Mouse (Mus musculus): Measurements from ENCODE around the gene Pyy. TPM values are rescaled to one million over a fixed set of nuclear protein-coding genes. Genes with fewer than 3 reads are reported as not detected.

Gene Pyy
- total and polyA plus RNA-seq, 3 experiments: not detected

GRCm38 (mm10) chr11:102134516-102134915 is 26.9 kb upstream of the Pyy start:
- Histone ChIP-seq H3K27ac (ENCODE audit: insufficient read depth, low read depth) (no peak overlapping the region), H3K79me2 (replicated peaks; ENCODE audit: control insufficient read depth, extremely low read depth, insufficient read depth, poor library complexity, severe bottlenecking) (no peaks in the 10 kb centered on the region), H3K4me3 (replicated peaks in 1 of 3; ENCODE audit: low read depth in 2 of 3, low read length in 2 of 3, poor library complexity in 1 of 3) (no peak overlapping the region), H3K9me3 (replicated peaks; ENCODE audit: low read length) (no peaks in the 10 kb centered on the region), H3K4me1 (ENCODE audit: control insufficient read depth in 1 of 2, insufficient read depth in 2 of 2) (peaks cover 0 to 7% of the 10 kb centered on the region in 2 experiments; a peak in 2 of 4 replicates), H3K4me2 (ENCODE audit: insufficient read depth, low read depth, poor library complexity, severe bottlenecking) (no peak overlapping the region), H3K9ac (ENCODE audit: insufficient read depth, low read depth) (no peak overlapping the region), H3K27me3 (replicated peaks) (peaks cover 80% of the 10 kb centered on the region), H3K36me3 (replicated peaks in 1 of 2; ENCODE audit: control insufficient read depth in 1 of 2, insufficient read depth in 1 of 2, low read length in 1 of 2) (no peaks in the 10 kb centered on the region)
- TF ChIP-seq IRF4 (IDR thresholded peaks at IDR 0.05; ENCODE audit: low read depth, low read length) (no peak), BHLHE40 (IDR thresholded peaks at IDR 0.05; ENCODE audit: low read depth, low read length) (no peak), ZKSCAN1 (IDR thresholded peaks at IDR 0.05; ENCODE audit: borderline replicate concordance, low read depth, low read length) (no peak), ZC3H11A (IDR thresholded peaks at IDR 0.05; ENCODE audit: low read depth, low read length) (no peak), HCFC1 (IDR thresholded peaks at IDR 0.05; ENCODE audit: low read depth, low read length) (no peak), KAT2A (IDR thresholded peaks at IDR 0.05; ENCODE audit: insufficient replicate concordance, low read length) (no peak), EP300 (IDR thresholded peaks at IDR 0.05; ENCODE audit: low read length) (no peak), MEF2A (IDR thresholded peaks at IDR 0.05; ENCODE audit: borderline replicate concordance, low read depth, low read length) (no peak), RAD21 (IDR thresholded peaks at IDR 0.05; ENCODE audit: low read depth, low read length) (no peak), MXI1 (IDR thresholded peaks at IDR 0.05; ENCODE audit: low read depth, low read length) (no peak)
- in situ Hi-C loops (cut with MboI; ENCODE audit: low pct_ligation_motif_present, low pct_unique_long_range_greater_than_20kb, low sequenced_read_pairs): no loop called here
- DNase-seq (ENCODE audit: extremely low read depth): no peak
- dilution Hi-C loops (cut with MboI; ENCODE audit: extremely low pct_ligation_motif_present, extremely low pct_unique_long_range_greater_than_20kb, low sequenced_read_pairs): no loop called here

GRCm38 (mm10) chr11:102117386-102117785 is 9.8 kb upstream of the Pyy start:
- no peaks in the 10 kb centered on the region for H3K79me2 ChIP-seq (replicated peaks; ENCODE audit: control insufficient read depth, extremely low read depth, insufficient read depth, poor library complexity, severe bottlenecking)
- H3K36me3 ChIP-seq (replicated peaks in 1 of 2; ENCODE audit: control insufficient read depth in 1 of 2, insufficient read depth in 1 of 2, low read length in 1 of 2): no peaks in the 10 kb centered on the region
- no peak overlapping the region for H3K27ac ChIP-seq (ENCODE audit: insufficient read depth, low read depth)
- no peak overlapping the region for H3K4me3 ChIP-seq (replicated peaks in 1 of 3; ENCODE audit: low read depth in 2 of 3, low read length in 2 of 3, poor library complexity in 1 of 3)
- no peak overlapping the region for H3K9ac ChIP-seq (ENCODE audit: insufficient read depth, low read depth)
- no peak overlapping the region for H3K4me2 ChIP-seq (ENCODE audit: insufficient read depth, low read depth, poor library complexity, severe bottlenecking)
- dilution Hi-C loops (cut with MboI; ENCODE audit: extremely low pct_ligation_motif_present, extremely low pct_unique_long_range_greater_than_20kb, low sequenced_read_pairs): no loop called here
- H3K4me1 ChIP-seq (ENCODE audit: control insufficient read depth in 1 of 2, insufficient read depth in 2 of 2): no peaks in the 10 kb centered on the region; a peak in 1 of 4 replicates
- peaks cover 6% of the 10 kb centered on the region for H3K9me3 ChIP-seq (replicated peaks; ENCODE audit: low read length)
- no peak for TF ChIP-seq BHLHE40 (IDR thresholded peaks at IDR 0.05; ENCODE audit: low read depth, low read length)
- no peak for TF ChIP-seq GABPA (IDR thresholded peaks at IDR 0.05; ENCODE audit: insufficient replicate concordance, low read depth, low read length)
- no peak for TF ChIP-seq USF2 (conservative IDR thresholded peaks at IDR 0.05; ENCODE audit: low read depth, low read length)
- TF ChIP-seq ZKSCAN1 (IDR thresholded peaks at IDR 0.05; ENCODE audit: borderline replicate concordance, low read depth, low read length): no peak
- TF ChIP-seq POLR2A (IDR thresholded peaks at IDR 0.05; ENCODE audit: low read depth, low read length): no peak
- no peak for TF ChIP-seq IRF4 (IDR thresholded peaks at IDR 0.05; ENCODE audit: low read depth, low read length)
- TF ChIP-seq MXI1 (IDR thresholded peaks at IDR 0.05; ENCODE audit: low read depth, low read length): no peak
- TF ChIP-seq ELF1 (IDR thresholded peaks at IDR 0.05; ENCODE audit: low read depth, low read length): no peak
- no peak for TF ChIP-seq ZNF384 (IDR thresholded peaks at IDR 0.05; ENCODE audit: low read depth, low read length)
- TF ChIP-seq TBP (conservative IDR thresholded peaks at IDR 0.05; ENCODE audit: low read depth, low read length): no peak
- no peak for TF ChIP-seq PAX5 (IDR thresholded peaks at IDR 0.05; ENCODE audit: low read length)
- no peak for TF ChIP-seq ZC3H11A (IDR thresholded peaks at IDR 0.05; ENCODE audit: low read depth, low read length)
- no peak for DNase-seq (ENCODE audit: extremely low read depth)
- H3K27me3 ChIP-seq (replicated peaks): peaks cover 74% of the 10 kb centered on the region
- in situ Hi-C loops (cut with MboI; ENCODE audit: low pct_ligation_motif_present, low pct_unique_long_range_greater_than_20kb, low sequenced_read_pairs): no loop called here
